Mouse (Mus musculus): Measurements from ENCODE around the gene Fkbp1a. TPM values are rescaled to one million over a fixed set of nuclear protein-coding genes. Genes with fewer than 3 reads are reported as not detected.

The Fkbp1a gene
- total RNA-seq (2021) = 100 to 1,000 TPM; 159 to 181 TPM
- long read RNA-seq, experiment 1, transcript Fkbp1a-201 (5 exons, 1,658 nt) = major isoform, 165 of 196 reads
- long read RNA-seq, experiment 1, partial matches to known transcripts = 1 of 196 reads
- long read RNA-seq, experiment 1, other reads (novel, unspliced or antisense) = 28 of 196 reads
- long read RNA-seq, experiment 2, transcript Fkbp1a-201 (5 exons, 1,658 nt) = major isoform, 158 of 220 reads
- long read RNA-seq, experiment 2, partial matches to known transcripts = 4 of 220 reads
- long read RNA-seq, experiment 2, other reads (novel, unspliced or antisense) = 57 of 220 reads

GRCm38 (mm10) chr2:151542323-151543062, at the start of gene Fkbp1a:
Fkbp1a (plus strand) TSS chr2:151542483.
- intact Hi-C loops (cut with DNase I) = loop anchor here (2.0 kb wide), 1 partner anchor 48 kb away; the partner anchor contains the start of gene Nsfl1c
- peak; percentile 18; the same call in 1 of the 2 replicates for TF ChIP-seq CTCF (IDR thresholded peaks at IDR 0.05)

GRCm38 (mm10) chr2:151494035-151494803, 48.1 kb upstream of the Fkbp1a start, which contains the start of gene Nsfl1c:
Nsfl1c (plus strand) TSS chr2:151494182.
- Histone ChIP-seq H3K4me3 (peak within 1 kb of the TSS; percentile 95), H3K27ac (peak within 1 kb of the TSS; percentile 93)
- intact Hi-C loops (cut with DNase I) = loop anchor here (1.0 to 10.0 kb wide), 6 partner anchors 49 to 889 kb away; partner anchors contain the start of genes Apmap and Fkbp1a
- TF ChIP-seq CTCF (IDR thresholded peaks at IDR 0.05) = peak; percentile 98
- peak; percentile 97 for DNase-seq

More at GRCm38 (mm10) chr2:151542323-151543062, at the start of gene Fkbp1a:
- peak within 1 kb of the TSS; percentile 90 for H3K4me3 ChIP-seq
- H3K27ac ChIP-seq = peak within 1 kb of the TSS; percentile 96
- peak; percentile 99 for DNase-seq

- intact Hi-C loops (cut with DNase I) = loop anchor here (10.0 kb wide), 1 partner anchor 894 kb away; the partner anchor contains the start of gene Apmap
- no peak for TF ChIP-seq CTCF (IDR thresholded peaks at IDR 0.05)
- Histone ChIP-seq H3K27ac (no peak overlapping the region), H3K4me3 (no peak overlapping the region)
- DNase-seq = no peak
Measured at GRCm38 (mm10) chr2:151498358-151498757, 43.9 kb upstream of the Fkbp1a start.

- H3K27ac ChIP-seq = no peak overlapping the region
- H3K4me3 ChIP-seq = no peak overlapping the region
- intact Hi-C loops (cut with DNase I) = no loop called here
- TF ChIP-seq CTCF (IDR thresholded peaks at IDR 0.05) = no peak
- DNase-seq = no peak
Measured at GRCm38 (mm10) chr2:151500442-151501007, 41.8 kb upstream of the Fkbp1a start.

- DNase-seq = no peak
- intact Hi-C loops (cut with DNase I) = no loop called here
- no peak overlapping the region for H3K27ac ChIP-seq
- H3K4me3 ChIP-seq = no peak overlapping the region
- peak; percentile 14; the same call in 1 of the 2 replicates for TF ChIP-seq CTCF (IDR thresholded peaks at IDR 0.05)
Measured at GRCm38 (mm10) chr2:151504226-151504625, 38.1 kb upstream of the Fkbp1a start.

GRCm38 (mm10) chr2:151512199-151512598, 30.1 kb upstream of the Fkbp1a start:
- intact Hi-C loops (cut with DNase I) = no loop called here
- Histone ChIP-seq H3K27ac (no peak overlapping the region), H3K4me3 (no peak overlapping the region)
- TF ChIP-seq CTCF (IDR thresholded peaks at IDR 0.05) = no peak
- peak; percentile 63 for DNase-seq

GRCm38 (mm10) chr2:151513525-151514285, 28.6 kb upstream of the Fkbp1a start:
- peak; percentile 23; the same call in 1 of the 2 replicates for TF ChIP-seq CTCF (IDR thresholded peaks at IDR 0.05)
- H3K4me3 ChIP-seq = no peak overlapping the region
- H3K27ac ChIP-seq = no peak overlapping the region
- intact Hi-C loops (cut with DNase I) = no loop called here
- DNase-seq = no peak

GRCm38 (mm10) chr2:151519000-151519399, 23.3 kb upstream of the Fkbp1a start:
- DNase-seq = no peak
- peak; percentile 24; the same call in 1 of the 2 replicates for TF ChIP-seq CTCF (IDR thresholded peaks at IDR 0.05)
- intact Hi-C loops (cut with DNase I) = no loop called here

GRCm38 (mm10) chr2:151524324-151525041, 17.8 kb upstream of the Fkbp1a start:
- H3K4me3 ChIP-seq = no peak overlapping the region
- intact Hi-C loops (cut with DNase I) = no loop called here
- no peak for TF ChIP-seq CTCF (IDR thresholded peaks at IDR 0.05)
- H3K27ac ChIP-seq = no peak overlapping the region
- no peak for DNase-seq

More at GRCm38 (mm10) chr2:151519000-151519399, 23.3 kb upstream of the Fkbp1a start:
- Histone ChIP-seq H3K4me3 (no peak overlapping the region), H3K27ac (no peak overlapping the region)

GRCm38 (mm10) chr2:151525520-151525919, 16.8 kb upstream of the Fkbp1a start:
- no peak for DNase-seq
- H3K27ac ChIP-seq = no peak overlapping the region
- intact Hi-C loops (cut with DNase I) = no loop called here
- TF ChIP-seq CTCF (IDR thresholded peaks at IDR 0.05) = no peak
- H3K4me3 ChIP-seq = no peak overlapping the region

- no peak for TF ChIP-seq CTCF (IDR thresholded peaks at IDR 0.05)
- DNase-seq = no peak
- intact Hi-C loops (cut with DNase I) = no loop called here
- H3K27ac ChIP-seq = no peak overlapping the region
- H3K4me3 ChIP-seq = no peak overlapping the region
Measured at GRCm38 (mm10) chr2:151528066-151528465, 14.2 kb upstream of the Fkbp1a start.

Measured in gastrocnemius, adult 2 months (tissue).